ENCODE assay signal across 8 mouse cellular contexts in genomic region chr7:89339142-89339435, GRCm38 (mm10).
DNase-seq lines count a peak whose midpoint lies in the region; ATAC-seq and TF ChIP-seq lines count a peak whose summit lies in the region.

No protein-coding gene starts in this region.

- peak overlapping the region; percentile 76; the same call in 1 of the 2 replicates for H3K27ac ChIP-seq in heart, postnatal 0 days (ENCODE audit: low read depth)
- H3K27ac ChIP-seq in bone marrow macrophage, adult 2 months (ENCODE audit: insufficient read depth, low read depth, low read length): no peak overlapping the region
- H3K27ac ChIP-seq in hindbrain, embryonic 16.5 days (ENCODE audit: low read depth, low read length): peak overlapping the region; percentile 81
- peak overlapping the region; percentile 84 for H3K27ac ChIP-seq in midbrain, embryonic 14.5 days (replicated peaks; ENCODE audit: low read depth, low read length)

- peak overlapping the region; percentile 92 for H3K4me3 ChIP-seq in heart, postnatal 0 days (ENCODE audit: low read depth, low read length)
- H3K4me3 ChIP-seq in bone marrow macrophage, adult 2 months (ENCODE audit: insufficient read depth, low read length): peak overlapping the region; percentile 99
- H3K4me3 ChIP-seq in hindbrain, embryonic 16.5 days (ENCODE audit: low read length): peak overlapping the region; percentile 97
- H3K4me3 ChIP-seq in midbrain, embryonic 14.5 days (replicated peaks; ENCODE audit: low read depth, low read length): peak overlapping the region; percentile 91

- peaks cover 17% of the 10 kb centered on the region for H3K4me1 ChIP-seq in heart, postnatal 0 days (ENCODE audit: control insufficient read depth, insufficient read depth)
- peaks cover 25% of the 10 kb centered on the region for H3K4me1 ChIP-seq in bone marrow macrophage, adult 2 months (ENCODE audit: control insufficient read depth, insufficient read depth, low read length)
- H3K4me1 ChIP-seq in hindbrain, embryonic 16.5 days (ENCODE audit: control insufficient read depth, insufficient read depth, low read depth, low read length): peaks cover 28% of the 10 kb centered on the region
- peaks cover 25% of the 10 kb centered on the region for H3K4me1 ChIP-seq in midbrain, embryonic 14.5 days (ENCODE audit: control insufficient read depth, insufficient read depth, low read length)

- peak; percentile 15; the same call in 1 of the 2 replicates for ATAC-seq in heart, postnatal 0 days (ENCODE audit: insufficient read depth, low read depth)
- peak; percentile 78 for ATAC-seq in hindbrain, embryonic 16.5 days
- peak; percentile 67 for ATAC-seq in midbrain, embryonic 14.5 days (ENCODE audit: low FRiP score, low TSS enrichment)

- H3K4me2 ChIP-seq in heart, postnatal 0 days (ENCODE audit: low read depth, low read length): peak overlapping the region; percentile 92
- H3K4me2 ChIP-seq in hindbrain, embryonic 16.5 days (ENCODE audit: low read length): peak overlapping the region; percentile 70
- peak overlapping the region; percentile 90 for H3K4me2 ChIP-seq in midbrain, embryonic 14.5 days (ENCODE audit: low read length)

- H3K36me3 ChIP-seq in heart, postnatal 0 days (replicated peaks; ENCODE audit: control insufficient read depth, insufficient read depth, low read length): no peaks in the 10 kb centered on the region
- no peaks in the 10 kb centered on the region for H3K36me3 ChIP-seq in hindbrain, embryonic 16.5 days (ENCODE audit: control insufficient read depth, insufficient read depth, low read length)
- H3K36me3 ChIP-seq in midbrain, embryonic 14.5 days (ENCODE audit: control insufficient read depth, insufficient read depth, low read length): no peaks in the 10 kb centered on the region

- peak overlapping the region; percentile 87; the same call in 1 of the 2 replicates for H3K9ac ChIP-seq in heart, postnatal 0 days (replicated peaks; ENCODE audit: low read depth, low read length)
- H3K9ac ChIP-seq in hindbrain, embryonic 16.5 days (ENCODE audit: low read depth, low read length): peak overlapping the region; percentile 93
- H3K9ac ChIP-seq in midbrain, embryonic 14.5 days (replicated peaks; ENCODE audit: low read length): peak overlapping the region; percentile 92

- intact Hi-C loops in heart, postnatal 10 days (cut with DNase I): no loop called here

- no peak for DNase-seq in heart, postnatal 0 days (ENCODE audit: low spot score)
- DNase-seq in heart, postnatal 10 days: no peak
- peak; percentile 67 for DNase-seq in midbrain, embryonic 14.5 days
- no peak for DNase-seq in spleen, adult 18-20 months
- no peak for DNase-seq in kidney, postnatal 14 days
- no peak for DNase-seq in testis, postnatal 10 days (ENCODE audit: low spot score)

- H3K27me3 ChIP-seq in heart, postnatal 0 days (ENCODE audit: control insufficient read depth, insufficient read depth, low read length): no peaks in the 10 kb centered on the region
- H3K27me3 ChIP-seq in hindbrain, embryonic 16.5 days (replicated peaks; ENCODE audit: control insufficient read depth, insufficient read depth, low read length): no peaks in the 10 kb centered on the region
- H3K27me3 ChIP-seq in midbrain, embryonic 14.5 days (ENCODE audit: control insufficient read depth, insufficient read depth, low read length): no peaks in the 10 kb centered on the region

- TF ChIP-seq CTCF in heart, postnatal 0 days (IDR thresholded peaks at IDR 0.05; ENCODE audit: low read depth): no peak
- no peak for TF ChIP-seq CTCF in bone marrow macrophage, adult 2 months (IDR thresholded peaks at IDR 0.05; ENCODE audit: low read depth, low read length)

- no peaks in the 10 kb centered on the region for H3K9me3 ChIP-seq in heart, postnatal 0 days (replicated peaks; ENCODE audit: control insufficient read depth, low read length)
- H3K9me3 ChIP-seq in hindbrain, embryonic 16.5 days (ENCODE audit: control insufficient read depth, low read length): no peaks in the 10 kb centered on the region
- no peaks in the 10 kb centered on the region for H3K9me3 ChIP-seq in midbrain, embryonic 14.5 days (ENCODE audit: control insufficient read depth, low read length)

- TF ChIP-seq POLR2A in bone marrow macrophage, adult 2 months (IDR thresholded peaks at IDR 0.05; ENCODE audit: borderline replicate concordance, low read depth, low read length): no peak

- TF ChIP-seq EP300 in heart, postnatal 0 days (IDR thresholded peaks at IDR 0.05; ENCODE audit: low read depth): no peak

Comparison
In these comparisons a context has a peak if more than half of its experiments do, and no peak if none do; other contexts are left out.
1. ATAC-seq: peak in every context shown above with its lines; median percentile 78 in hindbrain, embryonic 16.5 days; 67 in midbrain, embryonic 14.5 days; 15 in heart, postnatal 0 days.